Mouse (Mus musculus) frontal cortex, postnatal 14 days (tissue): ENCODE measurements around the gene Slco2a1.
A peak's percentile ranks its signal among the peaks of the same experiment; 100 is the strongest.

Experiments used
- DNase-seq, 2 experiments: peaks; one replicate each; pipeline ENCODE4 v3.0.0; 2022; ENCODE audit warnings: low spot score in 2 of 2

Gene Slco2a1

DNA sequence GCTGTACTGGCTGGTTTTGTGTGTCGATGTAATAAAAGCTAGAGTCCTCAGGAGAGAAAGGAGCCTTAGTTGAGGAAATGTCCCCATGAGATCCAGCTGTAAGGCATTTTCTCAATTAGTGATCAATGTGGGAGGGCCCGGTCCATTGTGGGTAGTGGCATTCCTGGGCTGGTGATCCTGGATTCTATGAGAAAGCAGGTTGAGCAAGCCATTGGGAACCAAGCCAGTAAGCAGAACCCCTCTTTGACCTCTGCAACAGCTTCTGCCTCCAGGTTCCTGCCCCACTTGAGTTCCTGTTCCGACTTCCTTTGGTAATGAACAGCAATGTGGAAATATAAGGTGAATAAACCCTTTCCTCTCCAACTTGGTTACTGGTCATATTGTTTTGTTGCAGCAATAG lies 6.1 kb upstream of the Slco2a1 start:
- DNase-seq: no peak

GRCm38 (mm10) chr9:102985111-102985510 lies 3.4 kb upstream of the Slco2a1 start:
- no peak for DNase-seq

DNA sequence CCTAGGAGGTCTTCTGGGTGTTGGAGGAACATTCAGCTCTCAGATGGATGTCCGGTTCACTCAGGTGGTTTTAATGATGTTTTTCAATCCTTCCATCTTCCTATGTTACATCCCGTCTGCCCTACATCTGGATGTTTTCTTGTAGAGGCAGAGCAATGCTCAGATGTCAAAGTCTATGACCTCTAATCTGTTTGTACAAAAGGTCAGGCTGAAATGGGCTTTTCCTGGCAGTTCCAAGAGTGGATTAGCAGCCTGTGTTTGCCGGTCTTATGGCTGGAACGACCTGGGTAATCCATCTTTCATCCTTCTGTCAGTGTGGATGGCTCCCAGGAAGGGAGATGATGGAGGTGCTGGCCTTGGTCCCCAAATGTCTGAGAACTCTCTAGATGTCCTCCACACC lies 2.6 kb upstream of the Slco2a1 start:
- DNase-seq: no peak

DNA sequence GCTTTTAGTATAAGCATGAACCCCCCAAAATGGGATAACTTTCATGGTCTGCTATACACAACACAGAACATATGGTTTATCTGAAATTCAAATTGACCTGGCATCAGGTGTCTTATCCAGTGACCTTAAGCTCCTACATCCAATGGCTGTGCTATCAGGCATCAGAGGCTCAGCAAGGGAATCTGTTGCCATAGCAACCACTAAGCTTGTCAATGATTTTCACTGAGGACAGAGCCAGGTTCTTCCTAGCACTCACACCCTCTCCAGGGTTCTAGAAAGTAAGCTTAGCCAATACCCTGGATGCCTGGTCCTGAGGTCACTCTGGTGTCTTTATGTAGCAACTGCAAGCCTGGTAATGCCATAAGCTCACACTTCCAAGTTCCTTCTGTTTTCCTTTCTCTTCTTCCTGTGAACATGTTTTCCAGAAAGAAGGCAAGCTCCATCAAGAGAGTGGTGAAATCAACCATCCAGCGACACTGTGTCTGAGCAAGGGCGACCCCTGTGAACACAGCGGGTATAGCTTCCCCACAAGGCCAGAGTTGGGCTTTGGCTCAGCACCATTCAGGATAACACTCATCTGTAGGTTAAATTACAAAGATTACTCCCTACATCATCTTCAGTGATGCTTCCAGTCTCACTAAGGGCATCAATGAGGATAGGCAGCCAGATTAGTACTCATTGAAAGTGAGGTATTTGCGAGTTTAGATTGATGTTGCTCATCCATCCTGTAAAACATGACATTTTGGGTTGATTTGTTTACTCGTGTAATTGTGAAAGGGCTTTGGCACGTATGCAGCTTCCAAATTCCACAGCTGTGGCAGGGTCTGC lies 2.0 kb downstream of the Slco2a1 start:
- DNase-seq: no peak

DNA sequence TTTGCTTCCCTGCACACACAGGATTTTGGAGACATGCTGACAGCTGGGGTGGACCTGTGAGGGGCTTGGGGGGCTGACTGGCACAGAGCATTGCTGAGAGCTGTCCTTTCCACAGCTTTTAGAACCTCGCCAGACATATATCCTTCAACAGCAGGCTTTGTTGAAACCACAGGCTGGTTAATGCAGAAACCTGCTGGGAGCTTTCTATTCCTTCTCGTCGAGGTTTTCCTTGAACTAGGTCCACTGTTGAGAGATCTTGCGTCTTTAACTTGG lies 2.6 kb downstream of the Slco2a1 start:
- DNase-seq: no peak

DNA sequence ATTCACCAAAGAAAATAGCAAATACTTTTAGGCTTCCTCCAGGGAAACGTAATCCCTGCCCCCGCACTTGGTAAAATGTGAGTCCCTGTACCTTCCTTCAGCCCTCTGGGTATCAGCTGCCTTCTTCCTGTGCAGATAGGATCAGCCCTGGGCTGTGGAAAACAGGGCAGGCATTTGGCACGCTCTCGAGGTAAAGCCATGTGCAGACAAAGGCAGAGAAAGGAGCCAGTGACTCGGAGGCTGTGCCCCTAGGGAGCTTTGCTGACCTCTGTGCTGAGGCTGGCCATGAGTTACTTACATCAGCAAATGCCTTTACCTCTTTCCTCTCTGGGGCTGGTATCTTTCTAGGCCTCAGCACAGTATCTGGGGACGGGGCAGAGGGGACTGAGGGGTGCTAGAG lies 4.4 kb downstream of the Slco2a1 start:
- DNase-seq: no peak

DNA sequence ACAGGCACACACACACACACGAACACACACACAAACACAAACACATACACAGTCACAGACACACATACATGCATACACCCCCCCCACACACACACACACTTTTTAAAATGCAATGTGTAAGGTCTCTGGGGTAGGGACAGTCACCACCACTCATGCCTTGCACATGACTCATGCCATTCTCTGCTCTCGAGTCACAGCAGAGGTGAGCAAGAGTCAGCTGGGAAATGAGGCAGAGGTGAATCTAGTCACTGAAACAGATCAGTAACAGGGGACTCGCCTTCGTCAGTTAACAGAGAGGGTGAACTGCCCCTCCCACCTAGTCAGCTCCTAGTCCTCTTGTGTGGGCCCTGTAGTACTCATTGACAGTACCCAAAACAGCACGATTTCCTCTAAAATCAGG lies 5.3 kb downstream of the Slco2a1 start:
- no peak for DNase-seq

GRCm38 (mm10) chr9:102995800-102996635 lies 7.5 kb downstream of the Slco2a1 start:
- no peak for DNase-seq

GRCm38 (mm10) chr9:103000384-103000783 lies 11.9 kb downstream of the Slco2a1 start:
- no peak for DNase-seq

GRCm38 (mm10) chr9:103004343-103004742 lies 15.8 kb downstream of the Slco2a1 start:
- DNase-seq: no peak

- no peak for DNase-seq
Observed at GRCm38 (mm10) chr9:103007699-103008078, 19.2 kb downstream of the Slco2a1 start.

- DNase-seq: no peak
Observed at GRCm38 (mm10) chr9:103008079-103008855, 19.8 kb downstream of the Slco2a1 start.

DNA sequence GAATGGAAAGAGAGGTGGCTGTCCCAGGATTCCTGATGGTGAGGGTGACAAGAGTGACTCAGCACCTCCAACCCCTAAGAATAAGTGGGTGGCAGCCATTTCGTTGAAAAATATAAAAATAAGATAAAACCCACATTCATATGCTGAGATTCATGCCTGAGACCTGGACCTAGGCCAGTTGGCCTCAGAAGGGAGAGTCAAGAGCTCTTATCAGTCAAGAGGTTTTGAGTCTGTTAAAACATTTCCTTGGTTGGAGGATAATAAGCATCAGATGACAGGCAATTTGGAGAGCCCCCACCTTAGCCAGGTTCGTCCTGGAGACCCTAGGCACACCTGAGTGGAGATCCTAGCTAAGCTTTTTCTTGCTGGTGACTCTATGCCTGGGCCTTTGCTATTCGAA lies 21.6 kb downstream of the Slco2a1 start:
- no peak for DNase-seq

- peak in 1 of 2 experiments; percentile 31 for DNase-seq
Observed at GRCm38 (mm10) chr9:103013366-103013765, 24.9 kb downstream of the Slco2a1 start.

- no peak for DNase-seq
Observed at GRCm38 (mm10) chr9:103014686-103015085, 26.2 kb downstream of the Slco2a1 start.

- no peak for DNase-seq
Observed at GRCm38 (mm10) chr9:103024116-103024515, 35.6 kb downstream of the Slco2a1 start.

DNA sequence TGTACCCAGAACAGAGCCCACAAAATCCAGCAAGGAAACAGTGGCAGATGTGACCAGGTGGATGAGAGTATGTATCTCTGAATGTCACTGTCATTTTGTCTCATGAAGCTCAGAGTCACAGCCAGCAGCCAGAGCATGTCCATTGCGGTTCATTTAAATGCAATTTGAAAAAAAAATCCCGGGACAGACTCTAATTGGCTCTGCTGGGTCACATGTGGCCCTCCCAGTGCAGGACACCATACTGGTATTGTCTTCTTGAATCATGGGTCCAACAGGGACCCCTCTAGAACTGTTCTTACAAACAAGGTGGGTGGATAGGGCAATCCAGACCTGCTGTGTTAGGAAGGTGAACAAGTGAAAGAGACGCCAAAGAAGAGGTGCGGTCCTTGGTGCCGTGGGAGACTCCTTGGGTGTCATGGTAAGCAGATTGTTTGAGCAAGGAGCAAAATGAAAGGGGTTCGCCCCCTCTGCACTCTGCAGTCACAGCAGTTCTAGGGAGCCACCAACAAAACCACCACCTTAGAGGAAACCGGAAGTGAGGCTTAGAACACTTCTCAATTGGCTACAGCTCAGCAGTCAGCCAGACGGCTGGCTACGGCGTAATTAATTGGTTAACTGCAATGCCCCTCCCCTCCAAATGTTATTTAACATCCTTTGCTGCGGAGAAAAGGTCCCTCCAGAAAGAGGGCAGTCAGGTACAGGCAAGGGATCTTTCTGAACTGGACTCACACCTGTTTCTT lies 38.8 kb downstream of the Slco2a1 start:
- no peak for DNase-seq

- no peak for DNase-seq
Observed at GRCm38 (mm10) chr9:103029012-103029411, 40.5 kb downstream of the Slco2a1 start.

DNA sequence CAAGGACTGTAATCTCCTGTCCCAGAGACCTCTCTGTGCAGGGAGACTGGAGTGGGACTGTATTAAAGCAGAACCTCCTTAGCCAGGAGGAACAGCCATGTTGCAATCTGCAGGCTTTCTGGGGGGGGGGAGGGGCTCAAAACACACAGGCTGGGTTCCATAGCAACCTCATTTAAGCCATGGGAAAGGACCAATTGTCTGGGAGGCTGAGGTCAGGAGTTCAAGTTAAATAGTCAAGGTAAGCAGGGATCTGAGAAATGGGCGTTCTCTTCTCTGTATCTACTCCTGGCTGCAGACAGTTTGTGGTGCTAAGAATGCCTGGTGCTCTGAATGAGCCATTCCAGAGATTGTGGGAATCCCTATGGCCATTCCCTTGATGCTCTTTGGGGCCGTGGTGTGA lies 41.5 kb downstream of the Slco2a1 start:
- DNase-seq: no peak

DNA sequence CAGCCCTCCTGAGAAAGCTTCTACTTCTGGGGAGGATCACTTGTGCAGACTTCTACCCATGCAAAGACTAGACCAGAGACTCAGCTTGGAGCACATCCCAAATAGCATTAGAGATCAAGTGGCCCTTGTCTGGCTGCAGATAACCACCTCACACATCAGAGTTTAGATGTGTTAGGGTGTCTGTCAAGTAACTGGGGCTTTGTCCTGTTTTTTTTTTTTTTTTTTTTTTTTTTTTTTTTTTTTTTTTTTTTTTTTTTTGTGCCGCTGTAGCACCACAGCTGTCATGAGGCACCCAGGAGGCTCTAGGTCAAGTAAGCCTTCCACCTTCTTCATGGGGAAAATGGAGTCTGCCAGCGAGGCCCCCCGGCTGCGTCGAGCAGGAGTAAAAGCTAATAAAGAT lies 42.7 kb downstream of the Slco2a1 start:
- no peak for DNase-seq

DNA sequence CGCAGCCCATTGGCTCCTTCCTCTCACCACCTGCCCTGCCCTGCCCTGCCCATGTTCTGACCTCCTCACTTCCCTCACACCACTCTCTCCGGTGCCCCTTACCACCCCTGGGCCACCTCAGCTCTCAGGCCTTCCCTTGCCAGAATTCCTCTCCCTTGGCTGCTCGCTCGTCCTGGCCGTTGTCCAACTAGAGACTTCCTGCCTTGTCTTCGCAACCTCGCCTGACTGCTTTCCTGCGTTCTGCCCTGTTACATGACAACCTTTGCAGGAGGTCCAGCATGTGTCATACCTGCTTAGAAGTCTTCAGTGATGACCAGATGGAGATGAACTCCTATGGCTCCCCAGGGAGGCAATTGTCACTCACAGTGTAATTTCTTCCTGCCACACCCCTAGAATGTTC lies 43.7 kb downstream of the Slco2a1 start:
- DNase-seq: no peak

DNA sequence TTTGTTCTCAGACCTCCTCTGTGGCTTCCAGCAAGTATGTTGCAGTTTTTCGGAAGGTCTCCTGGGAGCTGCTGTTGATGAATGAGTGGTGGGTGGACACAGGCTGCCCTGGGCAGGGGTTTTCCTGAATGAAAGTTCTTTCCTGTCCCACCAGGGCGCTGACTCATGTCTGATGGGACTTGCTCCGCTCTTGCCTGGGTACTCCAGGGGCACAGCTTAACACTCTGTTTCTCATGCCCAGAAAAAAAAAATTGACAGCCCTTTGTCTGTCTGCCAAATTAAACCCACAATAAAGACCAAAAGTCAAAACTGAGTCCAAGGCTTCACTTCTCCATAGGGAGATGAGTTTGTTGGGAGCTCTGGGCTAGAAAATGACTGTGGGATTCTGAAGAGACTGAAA lies 44.9 kb downstream of the Slco2a1 start:
- DNase-seq: no peak
